Mouse (Mus musculus): ENCODE measurements around the gene Mrpl2.

GRCm38 (mm10) chr17:46617799-46618198, 28.2 kb upstream of the Mrpl2 start:
- TF ChIP-seq CTCF (IDR thresholded peaks at IDR 0.05; ENCODE audit: control insufficient read depth, insufficient read depth, insufficient read length) (no peak), MYOG (IDR thresholded peaks at IDR 0.05; ENCODE audit: control insufficient read depth, extremely low read depth, insufficient read length) (no peak), MAX (IDR thresholded peaks at IDR 0.05) (no peak), MYOD1 (IDR thresholded peaks at IDR 0.05; ENCODE audit: control insufficient read depth, insufficient read length, low read depth) (no peak), CEBPB (IDR thresholded peaks at IDR 0.05; ENCODE audit: low read depth) (no peak), USF1 (IDR thresholded peaks at IDR 0.05; ENCODE audit: low read depth) (no peak)
